Mouse (Mus musculus) midbrain, embryonic 12.5 days (tissue): ENCODE results near the gene Ctse. TPM values are rescaled to one million over a fixed set of nuclear protein-coding genes. Genes with fewer than 3 reads are reported as not detected.

ENCODE experiments used
- ATAC-seq: fragments of 200-750 bp; cut with Nextera tagmentation; 2 replicates; pipeline ENCODE4 v1.8.0; 2017; ENCODE audit warnings: low read depth, moderate TSS enrichment, moderate library complexity; ENCODE audit not compliant: low FRiP score
- H3K27ac ChIP-seq: fragments of 300-500 bp; sonication (generic); replicated peaks from 2 replicates; pipeline ENCODE4 v1.5.1; 2016; ENCODE audit warnings: mild to moderate bottlenecking
- H3K27me3 ChIP-seq: fragments of 300-500 bp; sonication (generic); 2 replicates; pipeline ENCODE4 v1.6.1; 2016; ENCODE audit warnings: mild to moderate bottlenecking
- H3K36me3 ChIP-seq: fragments of 300-500 bp; sonication (generic); 2 replicates; pipeline ENCODE4 v1.6.1; 2016
- H3K4me1 ChIP-seq: fragments of 300-500 bp; sonication (generic); 2 replicates; pipeline ENCODE4 v1.6.1; 2016
- H3K4me2 ChIP-seq: fragments of 300-500 bp; sonication (generic); replicated peaks from 2 replicates; pipeline ENCODE4 v1.6.1; 2016; ENCODE audit warnings: mild to moderate bottlenecking, moderate library complexity
- H3K4me3 ChIP-seq: fragments of 300-500 bp; sonication (generic); 2 replicates; pipeline ENCODE4 v1.5.1; 2016; ENCODE audit warnings: mild to moderate bottlenecking
- H3K9ac ChIP-seq: fragments of 300-500 bp; sonication (generic); replicated peaks from 2 replicates; pipeline ENCODE4 v1.6.1; 2016; ENCODE audit warnings: mild to moderate bottlenecking, moderate library complexity
- H3K9me3 ChIP-seq: fragments of 300-500 bp; sonication (generic); 2 replicates; pipeline ENCODE4 v1.6.1; 2016; ENCODE audit warnings: mild to moderate bottlenecking
- WGBS: fragments of 180-500 bp; shearing (Covaris S2); methylation state at CpG from one replicate; pipeline ENCODE4 v1.1.7; 2016; 5-methylcytosine and 5-hydroxymethylcytosine counted together
- polyA plus RNA-seq: library from polyadenylated mRNA; unstranded; fragments of >200 nt; fragmentation: Nextera tagmentation; extraction: Ambion mirVana; gene quantifications from 2 replicates; pipeline ENCODE4 v1.2.1, GENCODE M21; 2016

Ctse gene
- polyA plus RNA-seq = 0.20 and 0.26 TPM in 2 replicates

- no peak for ATAC-seq
- Histone ChIP-seq H3K27ac (no peak within 1 kb of the TSS), H3K4me3 (no peak within 1 kb of the TSS), H3K36me3 (no peaks in the 10 kb centered on the region), H3K4me2 (no peak within 1 kb of the TSS), H3K9ac (no peak within 1 kb of the TSS), H3K27me3 (no peaks in the 10 kb centered on the region), H3K9me3 (no peaks in the 10 kb centered on the region), H3K4me1 (no peaks in the 10 kb centered on the region)
- WGBS = 74% methylated on average over 9 of the region's 9 CpGs
Observed at GRCm38 (mm10) chr1:131637791-131638540, at the start of gene Ctse. Gene Ctse, plus strand, starts transcription at chr1:131638306.

DNA sequence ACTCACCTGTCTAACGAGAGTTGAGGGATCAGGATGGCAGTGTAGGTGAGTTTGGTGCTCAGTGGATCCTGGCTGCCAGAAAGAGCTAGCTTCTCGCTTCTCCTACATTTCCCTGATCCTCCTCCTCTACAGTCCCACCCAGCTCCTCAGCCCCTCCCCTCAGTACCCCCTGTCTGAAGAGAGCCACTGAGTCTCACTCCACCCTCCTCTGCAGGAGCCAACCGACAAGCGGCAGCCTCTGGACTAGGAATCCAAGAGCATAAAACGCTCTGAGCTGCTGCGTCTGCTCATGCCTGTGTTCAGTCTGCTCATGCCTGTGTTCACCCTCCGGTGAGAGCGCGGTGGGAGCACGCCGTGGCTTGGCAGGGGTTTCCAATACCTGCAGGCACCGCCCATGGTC is 39.2 kb upstream of the Ctse start, which contains the start of gene Avpr1b:
Gene Avpr1b, plus strand, starts transcription at position 335 of the 400 bp plus-strand sequence.
- H3K36me3 ChIP-seq = no peaks in the 10 kb centered on the region
- H3K9ac ChIP-seq = no peak within 1 kb of the TSS
- no peaks in the 10 kb centered on the region for H3K9me3 ChIP-seq
- 0 out of 2 replicates have a peak, but pooled peaks cover 11% of the 10 kb centered on the region for H3K27me3 ChIP-seq
- no peaks in the 10 kb centered on the region for H3K4me1 ChIP-seq
- WGBS = 47% methylated on average over 12 of the region's 12 CpGs
- H3K27ac ChIP-seq = no peak within 1 kb of the TSS
- no peak within 1 kb of the TSS for H3K4me3 ChIP-seq
- no peak within 1 kb of the TSS for H3K4me2 ChIP-seq
- no peak for ATAC-seq

DNA sequence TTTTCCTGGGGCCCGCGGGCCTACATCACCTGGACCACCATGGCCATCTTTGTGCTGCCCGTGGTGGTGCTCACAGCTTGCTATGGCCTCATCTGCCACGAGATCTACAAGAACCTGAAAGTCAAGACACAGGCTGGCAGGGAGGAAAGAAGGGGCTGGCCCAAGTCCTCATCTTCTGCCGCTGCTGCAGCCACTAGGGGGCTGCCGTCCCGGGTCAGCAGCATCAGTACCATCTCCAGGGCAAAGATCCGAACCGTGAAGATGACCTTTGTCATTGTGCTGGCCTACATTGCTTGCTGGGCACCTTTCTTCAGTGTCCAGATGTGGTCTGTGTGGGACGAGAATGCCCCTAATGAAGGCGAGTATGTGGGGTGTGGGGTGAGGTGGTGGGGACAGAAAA is 37.8 kb upstream of the Ctse start:
- ATAC-seq = no peak
- Histone ChIP-seq H3K27ac (no peak overlapping the region), H3K4me3 (no peak overlapping the region), H3K9me3 (no peaks in the 10 kb centered on the region), H3K4me2 (no peak overlapping the region), H3K9ac (no peak overlapping the region), H3K27me3 (0 out of 2 replicates have a peak, but pooled peaks cover 11% of the 10 kb centered on the region), H3K36me3 (no peaks in the 10 kb centered on the region), H3K4me1 (no peaks in the 10 kb centered on the region)
- WGBS = 32% methylated on average over 11 of the region's 11 CpGs

DNA sequence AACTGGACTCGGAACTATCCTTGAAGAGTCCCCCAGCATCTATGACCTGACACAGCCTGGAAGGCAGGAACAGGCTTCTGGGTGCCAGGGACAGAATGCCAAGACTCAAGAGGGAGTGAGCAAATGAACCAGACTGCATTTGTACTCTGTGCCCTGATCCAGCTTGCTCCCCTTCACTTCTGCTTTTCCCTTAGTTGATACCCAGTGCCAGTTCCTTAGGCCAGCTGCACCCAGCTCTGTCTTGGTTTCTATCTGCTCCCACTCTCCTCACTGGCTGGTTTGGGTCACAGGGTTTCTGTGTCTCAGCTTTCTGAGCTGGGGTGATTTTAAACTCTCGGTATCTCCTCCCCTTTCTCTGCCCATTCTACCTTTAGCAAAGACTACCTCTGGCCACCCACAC is 31.4 kb upstream of the Ctse start:
- no peaks in the 10 kb centered on the region for H3K9me3 ChIP-seq
- 87% methylated on average over 2 of the region's 2 CpGs for WGBS
- H3K4me3 ChIP-seq = no peak overlapping the region
- no peak overlapping the region for H3K27ac ChIP-seq
- no peak overlapping the region for H3K9ac ChIP-seq
- no peaks in the 10 kb centered on the region for H3K27me3 ChIP-seq
- H3K36me3 ChIP-seq = no peaks in the 10 kb centered on the region
- no peak overlapping the region for H3K4me2 ChIP-seq
- no peaks in the 10 kb centered on the region for H3K4me1 ChIP-seq
- ATAC-seq = no peak

DNA sequence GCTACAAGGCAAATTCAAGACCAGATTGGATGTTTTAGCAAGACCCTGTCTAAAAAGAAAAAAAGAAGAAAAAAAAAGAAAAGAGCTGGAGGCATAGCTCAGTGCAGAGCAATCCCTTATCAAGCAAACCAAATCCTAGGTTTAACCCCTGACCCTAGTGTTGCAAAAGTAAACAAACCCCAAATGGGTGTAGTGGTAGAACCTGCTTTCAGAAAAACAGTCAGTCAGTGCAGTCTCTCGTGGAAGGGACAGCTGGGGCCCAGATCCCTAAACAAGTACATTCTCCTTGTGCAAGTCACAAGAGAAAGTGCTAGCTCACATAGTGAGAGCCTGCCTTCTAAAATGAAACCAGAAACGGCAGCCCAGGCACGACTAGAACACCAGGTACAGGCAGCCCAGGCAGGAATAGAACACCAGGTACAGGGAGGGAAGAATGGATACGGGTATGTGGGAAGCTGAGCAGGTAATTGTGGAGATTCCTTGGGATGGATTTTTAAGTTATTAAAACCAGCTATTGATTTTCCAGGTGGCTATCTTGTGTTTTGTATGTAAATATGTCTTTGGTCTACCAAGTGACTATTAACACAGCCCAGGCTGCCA is 25.4 kb upstream of the Ctse start:
- Histone ChIP-seq H3K9me3 (no peaks in the 10 kb centered on the region), H3K36me3 (no peaks in the 10 kb centered on the region), H3K4me1 (no peaks in the 10 kb centered on the region), H3K27me3 (no peaks in the 10 kb centered on the region), H3K27ac (no peak overlapping the region), H3K4me3 (no peak overlapping the region), H3K9ac (no peak overlapping the region), H3K4me2 (no peak overlapping the region)
- 50% methylated on average over 4 of the region's 4 CpGs for WGBS
- ATAC-seq = no peak

DNA sequence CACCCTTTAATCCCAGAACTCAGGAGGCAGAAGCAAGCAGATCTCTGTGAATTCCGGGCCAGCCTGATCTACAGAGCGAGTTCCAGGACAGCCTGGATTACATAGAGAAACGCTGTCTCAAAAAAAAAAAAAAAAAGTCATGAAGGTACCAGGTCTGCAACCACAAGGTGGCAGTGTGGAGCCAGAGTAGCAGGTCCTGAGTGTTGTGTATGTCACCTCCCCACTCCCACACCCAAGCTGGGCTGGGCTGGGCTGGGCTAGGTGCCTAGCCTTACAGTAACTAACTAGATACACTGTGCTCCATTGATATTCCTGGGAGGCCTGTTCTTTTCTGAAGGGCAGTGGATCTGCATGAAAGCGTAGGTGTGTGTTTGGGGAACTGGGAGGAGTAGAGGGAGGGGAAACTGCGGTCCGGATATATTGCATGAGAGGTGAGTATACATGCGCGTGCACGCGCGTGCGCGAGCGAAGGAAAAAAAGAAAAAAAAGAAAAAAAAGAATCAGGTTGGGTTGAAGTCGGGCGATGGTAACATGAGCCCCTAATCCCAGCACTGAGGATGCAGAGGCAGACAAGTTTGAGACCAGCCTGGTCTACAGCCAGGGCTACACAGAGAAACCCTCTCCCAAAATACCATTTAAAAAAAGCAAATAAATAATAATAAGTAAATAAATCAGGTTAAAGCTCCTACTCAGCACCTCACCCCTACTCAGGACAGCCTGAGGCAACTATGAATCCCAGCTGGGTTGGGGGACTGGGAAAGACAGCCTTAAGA is 24.6 kb upstream of the Ctse start:
- Histone ChIP-seq H3K4me3 (no peak overlapping the region), H3K9me3 (no peaks in the 10 kb centered on the region), H3K9ac (no peak overlapping the region), H3K27ac (no peak overlapping the region), H3K36me3 (no peaks in the 10 kb centered on the region), H3K27me3 (no peaks in the 10 kb centered on the region), H3K4me2 (no peak overlapping the region), H3K4me1 (no peaks in the 10 kb centered on the region)
- no peak for ATAC-seq
- 80% methylated on average over 16 of the region's 16 CpGs for WGBS

DNA sequence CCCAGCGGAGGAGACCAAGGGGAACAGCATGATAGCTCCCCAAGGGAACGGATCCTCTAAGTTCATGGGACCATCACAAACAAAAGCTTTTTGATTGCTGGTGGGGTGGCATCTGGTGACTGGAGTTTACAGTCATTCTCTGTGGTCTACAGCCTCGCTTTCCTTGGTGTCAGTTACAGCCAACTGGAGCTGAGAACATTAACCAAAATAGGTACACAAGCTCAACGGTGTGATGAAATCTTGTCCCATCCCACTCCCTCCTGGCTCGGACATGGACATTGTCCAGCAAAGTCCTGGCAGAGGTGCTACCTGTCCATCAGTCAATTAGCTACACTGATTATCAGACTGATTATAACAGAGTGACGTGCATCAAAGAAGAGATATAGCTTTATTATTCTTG is 23.5 kb upstream of the Ctse start:
- 86% methylated on average over 6 of the region's 6 CpGs for WGBS
- Histone ChIP-seq H3K4me2 (no peak overlapping the region), H3K9ac (no peak overlapping the region), H3K4me3 (no peak overlapping the region), H3K27ac (no peak overlapping the region), H3K27me3 (no peaks in the 10 kb centered on the region), H3K36me3 (no peaks in the 10 kb centered on the region), H3K9me3 (no peaks in the 10 kb centered on the region), H3K4me1 (no peaks in the 10 kb centered on the region)
- no peak for ATAC-seq

DNA sequence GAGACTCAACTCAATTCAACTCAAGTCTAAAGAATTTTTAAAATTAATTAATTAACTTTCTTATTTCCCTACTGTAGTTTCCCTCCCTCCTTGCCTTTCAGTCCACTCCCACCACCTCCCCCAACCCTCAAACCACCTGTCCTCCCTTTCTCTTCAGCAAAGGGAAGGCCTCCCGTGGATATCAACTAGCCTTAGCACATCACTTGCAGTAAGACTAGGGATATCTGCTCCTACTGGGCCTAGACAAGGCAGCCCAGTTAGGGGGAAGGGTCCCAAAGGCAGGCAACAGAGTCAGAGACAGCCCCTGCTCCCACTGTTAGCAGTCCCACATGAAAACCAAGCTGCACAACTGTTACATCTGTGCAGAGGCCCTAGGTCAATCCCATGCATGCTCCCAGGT is 22.0 kb upstream of the Ctse start:
- Histone ChIP-seq H3K27me3 (no peaks in the 10 kb centered on the region), H3K9me3 (no peaks in the 10 kb centered on the region), H3K36me3 (no peaks in the 10 kb centered on the region), H3K4me1 (no peaks in the 10 kb centered on the region), H3K4me2 (no peak overlapping the region), H3K4me3 (no peak overlapping the region), H3K9ac (no peak overlapping the region), H3K27ac (no peak overlapping the region)
- no peak for ATAC-seq
- 82% methylated on average over 1 of the region's 1 CpGs for whole genome bisulfite sequencing

GRCm38 (mm10) chr1:131616546-131617220 is 21.4 kb upstream of the Ctse start:
- Histone ChIP-seq H3K4me3 (no peak overlapping the region), H3K4me2 (no peak overlapping the region), H3K9me3 (no peaks in the 10 kb centered on the region), H3K36me3 (no peaks in the 10 kb centered on the region), H3K4me1 (no peaks in the 10 kb centered on the region), H3K9ac (no peak overlapping the region), H3K27me3 (no peaks in the 10 kb centered on the region), H3K27ac (no peak overlapping the region)
- no peak for ATAC-seq
- 85% methylated on average over 5 of the region's 5 CpGs for WGBS

- no peaks in the 10 kb centered on the region for H3K4me1 ChIP-seq
- ATAC-seq = no peak
- no peak overlapping the region for H3K4me2 ChIP-seq
- H3K9ac ChIP-seq = no peak overlapping the region
- H3K36me3 ChIP-seq = no peaks in the 10 kb centered on the region
- WGBS = 86% methylated on average over 1 of the region's 1 CpGs
- no peak overlapping the region for H3K4me3 ChIP-seq
- no peaks in the 10 kb centered on the region for H3K27me3 ChIP-seq
- H3K9me3 ChIP-seq = no peaks in the 10 kb centered on the region
- no peak overlapping the region for H3K27ac ChIP-seq
Observed at GRCm38 (mm10) chr1:131618576-131618975, 19.5 kb upstream of the Ctse start.

DNA sequence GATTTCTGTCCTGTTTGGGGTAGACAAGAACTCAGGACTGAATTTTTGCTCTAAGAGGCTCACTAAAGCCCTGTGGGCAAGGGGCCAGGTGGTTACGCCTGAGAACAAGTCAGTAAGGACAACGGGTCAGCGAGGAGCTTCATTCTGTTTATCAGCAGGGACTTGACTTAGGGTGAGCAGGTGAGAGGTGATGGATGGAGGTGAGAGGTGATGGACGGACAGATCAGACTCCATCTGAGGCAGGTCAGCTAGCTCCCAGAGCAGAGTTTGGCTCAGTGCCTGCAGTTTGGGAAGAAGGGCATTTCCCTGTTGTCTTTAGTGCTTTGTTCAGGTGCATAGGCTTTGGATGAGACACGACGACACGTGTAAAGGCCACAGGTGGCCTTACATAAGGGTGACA is 18.8 kb upstream of the Ctse start:
- no peaks in the 10 kb centered on the region for H3K36me3 ChIP-seq
- H3K4me2 ChIP-seq = no peak overlapping the region
- H3K4me3 ChIP-seq = no peak overlapping the region
- no peak for ATAC-seq
- no peak overlapping the region for H3K27ac ChIP-seq
- H3K9ac ChIP-seq = no peak overlapping the region
- no peaks in the 10 kb centered on the region for H3K9me3 ChIP-seq
- H3K4me1 ChIP-seq = no peaks in the 10 kb centered on the region
- no peaks in the 10 kb centered on the region for H3K27me3 ChIP-seq
- 91% methylated on average over 7 of the region's 7 CpGs for WGBS

DNA sequence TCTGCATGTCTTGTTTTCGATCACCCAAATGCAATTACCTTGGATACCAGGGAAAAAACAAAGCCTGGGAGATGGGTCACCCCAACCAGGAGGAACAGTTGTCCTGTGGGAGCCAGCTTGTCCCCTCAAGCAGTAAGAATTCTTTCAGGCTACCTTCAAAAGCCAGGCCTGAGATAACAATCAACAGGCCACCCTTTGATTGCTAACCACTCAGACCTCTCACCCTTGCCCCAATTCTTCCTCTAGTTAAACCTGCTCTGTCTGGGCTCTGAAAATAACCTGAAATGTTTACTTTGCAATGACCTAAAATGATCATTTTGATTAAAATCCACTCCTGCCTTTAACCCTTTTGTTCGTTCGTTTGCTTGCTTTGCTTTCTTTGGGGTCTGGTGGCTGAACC is 14.5 kb upstream of the Ctse start:
- Histone ChIP-seq H3K27me3 (no peaks in the 10 kb centered on the region), H3K27ac (no peak overlapping the region), H3K9ac (no peak overlapping the region), H3K9me3 (no peaks in the 10 kb centered on the region), H3K4me2 (no peak overlapping the region), H3K4me3 (no peak overlapping the region), H3K36me3 (no peaks in the 10 kb centered on the region), H3K4me1 (no peaks in the 10 kb centered on the region)
- ATAC-seq = no peak
- 84% methylated on average over 3 of the region's 3 CpGs for WGBS
